Mouse (Mus musculus) ovary, postnatal 36 days (tissue): Measurements from ENCODE around the gene Cgnl1.

ENCODE experiments used
- DNase-seq: peaks from one replicate; pipeline ENCODE4 v3.0.0; 2022; ENCODE audit warnings: low spot score, mixed read lengths

The Cgnl1 gene

DNA sequence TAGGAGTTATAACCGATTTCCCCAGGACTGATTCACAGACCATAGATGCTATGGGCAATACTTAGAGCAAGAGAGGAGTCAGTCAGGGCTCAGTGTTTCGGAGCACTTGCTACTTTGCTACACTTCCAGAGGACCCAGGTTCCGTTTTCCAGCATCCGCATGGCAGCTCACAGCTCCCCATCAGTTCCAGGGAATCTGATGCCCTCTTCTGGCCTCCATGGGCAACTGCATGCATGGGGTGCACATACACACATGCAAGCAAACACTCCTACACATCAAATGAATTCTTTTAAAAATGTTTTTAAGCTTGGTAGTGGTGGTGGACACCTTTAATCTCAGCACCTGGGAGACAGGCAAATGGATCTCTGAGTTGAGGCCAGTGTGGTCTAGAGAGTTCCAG, 98.9 kb downstream of the Cgnl1 start:
- no peak for DNase-seq

DNA sequence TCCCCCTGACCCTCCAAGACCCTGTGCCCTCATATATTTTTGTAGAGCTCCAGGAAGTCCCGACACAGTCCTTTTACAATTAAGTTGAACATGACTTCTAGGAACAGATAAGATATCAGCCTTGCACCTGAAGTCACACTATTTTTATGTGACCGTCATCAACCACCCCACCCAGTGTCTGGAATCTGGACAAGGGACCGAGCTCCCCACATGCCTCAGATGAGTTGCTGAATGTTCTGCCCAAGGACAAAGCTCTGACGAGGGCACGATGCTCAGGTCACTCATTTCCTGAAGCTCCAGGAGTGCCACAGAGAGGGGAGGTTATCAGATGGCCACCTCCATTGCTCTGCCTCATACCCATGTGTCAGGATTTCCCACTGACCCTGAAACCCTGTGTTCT, 100.7 kb downstream of the Cgnl1 start:
- no peak for DNase-seq

DNA sequence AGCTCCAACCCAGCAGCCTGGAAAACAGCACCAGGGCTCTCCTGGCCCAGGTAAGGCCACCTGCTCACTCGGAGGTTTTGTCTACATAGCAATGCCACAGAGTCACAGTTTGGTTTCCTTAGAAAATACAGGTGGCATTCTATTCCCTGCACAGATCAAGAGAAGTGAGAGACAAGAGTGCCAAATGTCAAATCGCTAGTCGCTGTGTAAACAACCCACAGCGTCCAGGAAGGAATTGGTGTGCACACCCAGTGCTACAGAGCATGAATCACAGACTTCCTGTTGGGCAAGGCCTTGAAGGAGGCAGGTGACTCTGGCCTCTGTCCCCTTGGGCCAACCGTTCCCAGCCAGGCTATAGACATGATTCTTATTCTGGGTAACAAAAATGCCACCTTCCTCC, 103.8 kb downstream of the Cgnl1 start:
- no peak for DNase-seq

DNA sequence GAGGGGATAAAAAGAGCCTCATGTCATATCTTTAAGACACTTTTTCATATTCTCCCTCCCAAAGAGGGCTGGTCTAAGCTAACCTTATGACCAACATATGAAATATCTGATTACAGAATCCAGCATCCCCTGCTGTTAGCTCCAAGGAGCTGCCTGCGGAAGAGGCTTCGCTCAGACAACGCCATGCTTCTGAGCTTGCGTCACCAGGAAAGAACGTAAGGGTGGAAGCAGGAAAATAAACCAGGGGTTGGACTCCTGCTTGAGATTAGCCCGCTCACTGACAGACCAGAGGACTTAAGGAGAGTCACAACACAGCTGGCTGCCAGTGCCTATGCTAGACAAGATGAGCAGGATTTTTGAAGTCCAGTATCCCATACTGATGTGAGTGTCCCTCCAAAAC, 105.0 kb downstream of the Cgnl1 start:
- DNase-seq, result no peak

DNA sequence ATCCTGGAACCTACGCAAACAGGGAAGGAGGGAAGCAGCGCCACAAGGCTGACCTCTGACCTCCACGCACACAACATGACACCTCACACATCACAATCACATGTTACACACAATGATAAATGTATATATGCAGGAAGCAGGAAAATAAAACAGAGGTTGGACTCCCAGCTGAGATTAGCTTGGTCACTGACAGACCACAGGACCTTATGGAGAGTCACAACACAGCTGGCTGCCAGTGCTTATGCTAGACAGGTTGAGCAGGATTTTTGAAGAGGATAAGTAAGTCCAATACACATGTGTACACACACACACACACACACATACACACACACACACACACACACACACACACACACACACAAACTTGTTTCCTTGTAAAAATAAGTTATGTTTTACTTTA, 105.9 kb downstream of the Cgnl1 start:
- DNase-seq, result no peak

DNA sequence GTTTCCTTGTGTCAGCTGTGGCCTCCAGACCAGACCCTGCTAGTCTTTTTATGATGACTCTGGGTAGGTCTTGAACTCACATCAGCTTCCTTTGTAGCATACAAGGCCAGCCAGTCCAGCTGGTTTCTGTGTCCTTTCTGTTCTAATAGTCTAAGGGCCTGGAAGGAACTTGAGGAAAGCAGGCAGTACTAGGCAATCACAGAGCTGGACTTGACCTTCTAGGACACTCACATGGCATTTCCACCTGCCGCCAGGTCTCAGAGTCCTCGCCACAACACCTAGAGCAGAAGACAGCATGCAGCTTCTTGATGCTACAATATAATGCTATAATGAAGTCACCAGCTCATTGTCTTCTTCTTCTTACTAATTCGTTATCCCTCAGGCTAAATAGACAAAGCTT, 106.5 kb downstream of the Cgnl1 start:
- DNase-seq, result no peak

DNA sequence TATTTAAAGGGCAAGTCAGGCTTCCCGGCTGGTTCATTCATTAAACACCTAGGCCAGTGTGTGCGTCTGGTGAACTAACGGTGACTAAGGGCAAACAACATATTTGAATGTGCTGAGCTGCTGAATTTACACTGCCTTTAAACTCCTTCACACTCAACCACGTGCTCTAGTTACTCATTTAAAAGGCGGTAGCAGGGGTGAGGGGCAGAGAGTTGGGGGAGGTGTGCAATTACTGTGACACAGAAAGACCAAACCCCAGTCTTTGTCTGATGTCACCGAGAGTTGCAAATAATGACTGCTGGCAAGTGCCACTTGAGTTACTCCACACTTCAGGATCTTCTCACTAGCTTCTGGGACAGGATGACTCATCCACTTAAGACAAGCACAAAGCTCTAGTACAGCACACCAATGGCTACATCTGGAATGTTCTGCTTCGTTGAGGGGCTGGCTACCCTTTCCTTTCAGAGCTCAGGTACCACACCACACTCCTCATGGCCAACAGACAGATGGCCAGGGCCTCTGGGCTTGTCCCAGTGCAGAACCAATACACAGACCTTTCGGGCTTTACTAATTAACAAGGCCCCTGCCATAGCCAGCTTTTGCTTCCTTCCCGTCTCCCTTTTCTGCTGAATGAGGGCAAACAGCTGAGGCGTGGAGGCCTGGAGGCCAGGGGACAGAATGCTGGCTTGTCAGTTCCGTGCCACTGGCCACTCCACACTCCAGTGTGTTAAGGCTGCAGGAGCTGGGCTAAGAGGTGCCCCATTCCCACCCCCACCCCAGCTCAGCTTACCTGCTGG, 107.8 kb downstream of the Cgnl1 start:
- DNase-seq, result no peak

DNA sequence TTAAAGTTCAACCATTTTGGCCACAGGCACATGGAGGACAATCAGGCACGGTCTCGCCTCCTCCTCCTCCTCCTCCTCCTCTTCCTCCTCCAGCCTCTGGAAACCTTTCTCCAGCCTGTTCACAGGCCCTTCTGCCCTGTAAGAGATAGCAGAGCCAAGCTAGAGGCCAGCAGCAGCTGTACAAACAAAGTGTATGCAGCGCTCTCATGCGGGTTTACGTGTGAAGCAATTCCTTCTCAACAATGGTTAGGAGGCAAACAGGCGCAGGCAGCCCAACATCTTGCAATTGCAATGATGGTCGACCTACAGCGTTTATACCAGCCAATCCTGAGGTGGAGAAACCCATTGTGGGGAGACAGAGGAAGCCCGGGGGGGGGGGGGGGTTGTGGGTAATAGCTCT, 110.9 kb downstream of the Cgnl1 start:
- DNase-seq, result no peak

DNA sequence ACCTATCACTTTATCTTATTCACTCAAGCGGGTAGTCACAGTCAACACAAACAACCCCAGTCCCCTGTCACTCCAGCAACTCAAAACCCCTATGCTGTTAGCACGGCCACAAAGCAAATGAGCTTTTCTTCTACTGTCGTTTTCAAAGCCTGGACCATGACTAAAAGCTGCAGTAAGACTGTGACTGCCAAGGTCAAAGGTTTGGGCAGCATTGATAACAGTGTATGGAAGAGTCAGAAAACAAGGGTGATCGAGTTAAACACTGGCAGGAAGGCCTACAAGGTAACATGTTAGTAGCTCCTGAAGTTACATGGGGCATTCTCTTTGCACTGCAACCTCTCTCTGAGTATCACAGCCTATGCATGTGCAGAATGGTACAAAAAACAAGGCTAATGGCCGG, 111.7 kb downstream of the Cgnl1 start:
- no peak for DNase-seq

DNA sequence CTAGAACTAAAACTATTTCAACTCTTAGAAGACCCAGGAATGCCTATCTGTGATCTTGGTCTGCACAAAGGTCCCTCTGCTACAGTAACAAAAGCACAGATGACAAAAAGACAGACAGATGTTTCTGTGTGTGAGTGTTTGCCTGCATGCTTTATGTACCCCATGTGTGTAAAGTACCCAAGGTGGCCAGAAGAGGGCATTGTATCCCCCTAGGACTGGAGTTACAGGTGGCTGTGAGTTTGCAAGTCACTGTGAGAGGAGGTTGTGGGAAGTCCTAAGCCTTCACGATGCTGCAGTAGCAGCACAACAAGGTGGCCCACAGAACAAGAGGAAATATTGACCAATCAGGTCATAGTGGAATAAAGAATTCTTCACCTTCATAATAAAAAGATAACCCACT, 114.2 kb downstream of the Cgnl1 start:
- DNase-seq, result no peak

DNA sequence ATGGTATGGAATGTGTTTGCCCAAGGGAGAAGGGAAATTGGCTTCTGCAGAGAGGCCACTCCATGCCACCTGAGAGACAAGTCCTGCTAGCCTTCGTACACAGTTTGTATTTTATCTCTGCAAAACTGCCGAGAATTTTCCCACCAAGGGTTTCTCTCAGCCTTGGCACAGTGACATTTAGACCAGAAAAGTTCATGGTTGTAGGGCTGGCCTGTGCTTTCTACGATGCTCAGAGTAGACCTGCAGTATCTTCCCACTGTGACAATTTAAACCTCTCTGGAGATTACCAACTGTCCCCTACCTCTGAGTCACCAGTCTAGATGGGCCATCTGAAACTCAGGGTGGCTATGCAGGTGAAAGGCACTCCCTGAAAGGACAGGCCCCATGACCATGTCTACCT, 116.5 kb downstream of the Cgnl1 start:
- no peak for DNase-seq

DNA sequence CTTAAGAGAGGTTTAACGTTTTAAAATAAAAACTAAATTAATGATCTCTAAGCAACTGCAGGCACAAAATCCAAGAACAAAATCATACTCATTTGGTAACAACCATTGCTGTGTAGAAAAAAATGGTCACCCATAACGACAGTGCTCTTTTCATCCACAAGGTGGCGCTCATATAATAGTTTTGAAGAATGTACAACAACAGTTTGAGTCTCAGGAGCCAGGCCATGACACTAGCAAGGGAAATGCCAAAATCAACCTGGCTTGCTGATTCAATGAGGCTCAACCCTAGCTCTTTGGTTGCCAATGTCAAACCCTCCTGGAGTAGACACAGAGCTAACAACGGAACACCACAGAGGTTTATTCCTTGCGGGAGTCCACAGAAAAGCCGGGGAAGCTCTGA, 125.3 kb downstream of the Cgnl1 start:
- DNase-seq, result peak; percentile 42

DNA sequence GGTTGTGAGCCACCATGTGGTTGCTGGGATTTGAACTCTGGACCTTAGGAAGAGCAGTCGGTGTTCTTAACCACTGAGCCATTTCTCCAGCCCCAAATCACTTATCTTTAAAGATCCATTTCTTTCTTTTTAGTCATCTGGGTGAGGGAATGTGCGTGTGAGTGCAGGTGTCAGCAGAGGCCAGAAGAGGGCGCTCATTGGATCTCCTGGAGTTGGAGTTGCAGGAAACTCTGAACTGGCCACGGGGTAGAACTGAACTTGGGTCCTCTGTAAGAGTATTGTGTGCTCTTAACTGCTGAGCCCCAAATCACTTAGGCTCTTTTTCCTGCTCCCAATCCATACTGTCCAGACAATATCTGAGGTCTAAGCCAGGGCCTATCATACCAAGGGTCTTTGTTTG, 127.8 kb downstream of the Cgnl1 start:
- no peak for DNase-seq

DNA sequence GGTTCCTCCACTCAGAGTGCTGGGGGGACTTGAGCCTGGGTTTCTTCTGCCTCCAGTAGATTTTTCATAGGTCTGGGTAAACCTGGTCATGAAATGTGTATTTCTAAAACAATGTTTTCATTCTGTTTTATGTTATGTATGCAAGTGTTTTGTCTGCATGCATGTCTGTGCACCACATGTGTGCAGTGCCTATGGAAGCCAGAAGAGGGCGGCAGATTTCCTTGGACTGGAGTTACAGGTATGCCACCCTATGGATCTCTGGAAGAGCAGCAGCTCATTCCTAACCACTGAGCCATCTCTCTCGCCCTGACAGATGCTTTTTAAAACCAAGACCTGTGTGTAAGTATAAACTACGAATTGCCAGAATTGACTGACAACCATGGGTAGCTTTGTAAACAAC, 129.1 kb downstream of the Cgnl1 start:
- no peak for DNase-seq

DNA sequence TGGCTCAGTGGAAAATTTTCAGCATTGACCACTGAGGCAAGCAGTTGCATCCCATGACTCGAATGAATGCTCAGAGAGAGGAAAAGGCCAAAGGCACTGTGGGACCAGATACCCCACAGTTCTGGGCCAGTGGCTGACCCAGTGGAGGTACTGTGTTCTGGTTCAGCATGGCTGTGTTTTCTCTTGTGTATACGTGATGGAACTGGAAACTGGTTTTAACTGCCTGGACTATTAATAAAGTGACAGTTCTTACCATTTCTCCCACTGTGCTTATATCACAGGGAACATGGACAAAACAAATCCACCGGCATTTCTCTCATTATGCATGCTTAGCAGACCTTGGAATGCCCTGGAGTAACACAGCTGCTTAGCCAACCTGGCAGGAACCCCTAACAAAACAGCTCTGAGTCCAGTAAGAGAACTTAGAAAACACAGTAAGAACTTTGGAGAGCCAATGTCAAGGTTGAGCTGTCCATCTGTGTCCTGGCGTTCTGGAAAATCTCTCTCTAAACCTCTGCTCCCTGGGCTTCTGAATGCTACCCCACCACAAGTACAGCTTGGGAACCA, 131.0 kb downstream of the Cgnl1 start:
- DNase-seq, result no peak

DNA sequence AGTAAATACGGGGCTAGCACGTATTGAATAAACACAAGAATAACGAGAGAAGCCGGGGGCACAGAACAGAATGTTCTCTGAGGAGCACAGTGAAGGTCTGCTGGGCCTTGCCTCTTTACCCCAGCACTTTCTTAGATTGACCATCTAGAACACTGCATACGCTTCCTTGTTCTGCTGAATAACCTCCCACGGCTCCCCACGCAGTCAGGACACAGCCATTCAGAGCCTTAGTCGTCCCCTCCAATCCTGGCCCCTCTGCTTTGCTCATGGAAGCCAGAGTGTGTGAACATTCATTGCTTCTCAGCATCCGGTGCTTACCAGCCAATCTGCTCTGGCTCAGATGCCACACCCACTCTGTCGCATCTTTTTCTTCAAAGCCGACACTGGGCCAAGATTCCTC, 133.2 kb downstream of the Cgnl1 start:
- no peak for DNase-seq

DNA sequence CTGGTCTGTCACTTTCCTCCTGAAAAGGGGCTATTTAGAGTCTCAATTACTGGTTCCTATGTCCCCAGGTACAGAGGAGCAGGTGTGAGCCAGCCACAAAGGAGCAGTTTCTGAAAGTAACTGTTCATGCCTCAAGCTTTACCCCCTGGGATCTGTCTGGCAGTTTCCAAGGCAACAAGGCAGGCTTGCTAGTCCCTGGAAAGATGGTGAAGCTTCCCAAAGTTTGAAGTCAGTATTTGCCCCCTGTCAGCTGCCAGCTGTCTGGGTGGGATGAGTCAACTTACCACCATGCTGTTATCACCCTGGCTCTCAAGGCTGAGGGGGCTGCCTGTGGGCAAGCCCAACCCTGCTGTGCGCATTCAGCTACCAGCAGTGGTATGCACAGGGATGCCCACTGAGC, 134.5 kb downstream of the Cgnl1 start:
- no peak for DNase-seq

DNA sequence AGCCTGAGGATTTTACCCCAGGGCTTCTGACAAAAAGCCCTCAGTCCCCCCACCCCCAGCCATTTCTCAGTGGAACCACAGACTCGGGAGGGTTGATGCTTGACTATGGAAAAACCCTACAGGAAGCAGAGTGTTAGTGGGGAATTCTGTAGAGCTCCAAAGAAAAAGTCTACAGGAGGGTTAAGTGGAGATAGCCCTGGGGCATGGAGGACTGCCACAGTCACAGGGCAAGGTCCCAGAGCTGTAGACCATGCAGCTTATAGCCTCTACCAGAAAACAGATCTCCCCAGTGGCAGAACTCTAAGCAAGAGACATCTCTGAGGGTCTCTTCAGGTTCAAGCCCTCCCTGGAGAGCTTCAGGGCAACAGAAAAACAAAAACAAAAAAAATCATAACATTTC, 135.8 kb downstream of the Cgnl1 start:
- DNase-seq, result no peak

DNA sequence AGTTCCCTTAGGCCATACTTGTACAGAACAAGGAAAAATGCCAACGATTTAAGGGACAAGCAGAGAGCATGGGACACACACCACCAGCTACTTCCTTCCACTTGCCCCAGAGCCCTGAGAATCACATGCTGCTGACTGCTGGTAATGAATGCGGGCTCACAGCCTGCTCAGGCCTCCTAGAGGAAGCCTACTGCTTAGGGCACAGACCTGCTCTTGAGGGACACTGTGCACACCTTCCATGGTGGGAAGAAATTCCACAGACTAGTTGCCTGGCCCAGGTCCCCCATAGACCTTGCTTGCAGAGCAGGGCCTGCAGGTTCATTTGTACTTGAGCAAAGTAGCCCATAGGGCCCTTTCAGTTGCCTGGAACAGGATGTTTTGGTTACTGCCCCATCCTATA, 136.5 kb downstream of the Cgnl1 start:
- no peak for DNase-seq

DNA sequence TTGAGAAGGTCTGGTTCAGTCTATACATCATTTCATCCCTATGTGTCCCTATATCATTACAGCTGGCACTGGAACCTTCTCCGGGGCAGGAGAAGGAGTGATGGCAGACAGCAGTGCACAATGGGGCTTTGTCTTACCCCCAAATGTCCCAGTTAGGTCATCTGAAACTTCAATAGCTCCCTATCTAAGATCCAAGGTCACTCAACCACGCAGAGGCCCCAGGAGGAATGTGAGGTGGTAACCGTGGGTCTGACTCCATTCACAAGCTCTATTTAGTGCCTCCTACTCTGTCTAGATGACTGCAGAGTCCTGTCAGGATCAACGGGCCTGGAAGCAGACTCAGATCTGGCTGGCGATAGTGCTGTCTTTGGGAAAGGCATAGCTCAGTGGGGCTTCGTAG, 142.5 kb downstream of the Cgnl1 start:
- no peak for DNase-seq

DNA sequence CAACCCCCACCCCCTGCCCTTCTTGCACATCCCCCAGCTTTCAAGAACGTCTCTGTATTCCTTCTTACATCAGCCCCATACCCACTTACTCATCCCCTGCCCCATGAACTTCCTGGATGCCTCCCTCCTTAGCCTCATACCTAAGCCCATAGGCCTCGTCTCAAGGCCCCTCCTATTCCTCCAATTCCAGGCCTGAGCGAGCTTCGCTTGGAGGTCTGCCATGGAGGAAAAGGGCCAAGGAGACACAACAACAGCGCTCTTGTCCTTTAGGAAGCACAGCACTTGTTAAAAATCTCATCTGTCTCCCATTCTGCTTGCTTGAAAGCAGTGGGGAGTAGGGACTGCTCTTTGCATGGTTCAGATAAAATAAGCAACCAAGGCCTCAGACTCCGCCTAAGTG, 143.1 kb downstream of the Cgnl1 start:
- peak; percentile 45 for DNase-seq

DNA sequence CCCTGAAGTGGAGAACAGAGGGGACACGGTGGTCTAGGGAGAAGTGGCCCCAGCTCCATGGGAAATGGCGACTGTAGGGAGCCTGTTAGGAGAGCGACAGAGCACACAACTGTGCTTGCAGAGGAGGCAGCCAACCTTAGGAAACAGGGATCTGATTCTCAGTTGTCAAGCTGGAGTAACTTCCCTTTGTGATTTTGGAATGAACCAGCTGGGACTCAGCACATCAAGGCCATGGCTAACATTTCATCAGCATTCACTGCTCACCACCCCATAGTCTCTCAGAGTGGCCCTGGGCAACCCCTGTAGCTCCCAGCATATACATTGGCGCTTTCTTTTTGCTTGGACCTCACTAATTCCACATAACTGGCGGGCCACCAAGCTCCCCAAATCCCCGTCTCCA, 145.4 kb downstream of the Cgnl1 start:
- no peak for DNase-seq

DNA sequence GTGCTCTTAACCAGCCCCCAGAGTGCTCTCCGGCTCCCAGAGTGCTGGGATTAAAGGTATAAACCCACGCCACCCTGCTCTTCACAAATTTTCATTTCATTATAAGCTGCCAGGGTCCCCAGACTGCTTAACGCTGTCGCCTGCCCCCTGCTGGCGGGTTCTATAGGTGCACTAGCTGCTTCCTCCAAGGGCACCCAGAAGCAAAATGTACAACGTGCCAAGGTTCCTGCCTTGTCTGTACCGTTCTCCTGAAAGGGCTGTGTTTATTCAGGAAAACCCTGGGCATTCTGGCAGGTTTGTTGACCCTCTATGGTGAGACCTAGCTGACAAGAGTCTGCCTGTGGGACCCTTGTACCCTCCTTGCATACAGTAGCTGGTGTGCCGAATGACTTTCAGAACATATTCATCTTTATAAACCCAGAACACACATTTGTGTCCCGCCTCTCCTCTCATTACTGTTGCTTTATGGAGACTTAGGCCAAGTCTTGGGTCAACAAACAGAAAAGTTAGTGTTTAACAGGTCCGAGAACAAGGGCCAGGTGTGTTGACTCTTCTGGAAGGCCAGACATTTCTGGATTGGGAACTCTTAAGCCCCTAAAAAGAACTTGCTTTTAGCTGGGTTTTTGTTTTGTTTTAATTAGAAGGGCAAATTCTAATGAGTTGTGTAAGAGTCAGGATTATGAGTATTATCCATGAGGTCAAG, 146.5 kb downstream of the Cgnl1 start:
- DNase-seq, result peak; percentile 71
